Mouse (Mus musculus) B cell, adult (primary cell): ENCODE data around the gene Zfp597. TPM values are rescaled to one million over a fixed set of nuclear protein-coding genes. Genes with fewer than 3 reads are reported as not detected.

Experiments
- total RNA-seq: library from RNA; stranded (reverse); gene quantifications from 4 replicates; pipeline ENCODE4 v1.2.4, GENCODE M21; 2023; ENCODE audit not compliant: inconsistent age

Gene Zfp597
- 25.5 to 30.6 TPM (median 29.4 TPM) in 4 replicates for total RNA-seq

DNA sequence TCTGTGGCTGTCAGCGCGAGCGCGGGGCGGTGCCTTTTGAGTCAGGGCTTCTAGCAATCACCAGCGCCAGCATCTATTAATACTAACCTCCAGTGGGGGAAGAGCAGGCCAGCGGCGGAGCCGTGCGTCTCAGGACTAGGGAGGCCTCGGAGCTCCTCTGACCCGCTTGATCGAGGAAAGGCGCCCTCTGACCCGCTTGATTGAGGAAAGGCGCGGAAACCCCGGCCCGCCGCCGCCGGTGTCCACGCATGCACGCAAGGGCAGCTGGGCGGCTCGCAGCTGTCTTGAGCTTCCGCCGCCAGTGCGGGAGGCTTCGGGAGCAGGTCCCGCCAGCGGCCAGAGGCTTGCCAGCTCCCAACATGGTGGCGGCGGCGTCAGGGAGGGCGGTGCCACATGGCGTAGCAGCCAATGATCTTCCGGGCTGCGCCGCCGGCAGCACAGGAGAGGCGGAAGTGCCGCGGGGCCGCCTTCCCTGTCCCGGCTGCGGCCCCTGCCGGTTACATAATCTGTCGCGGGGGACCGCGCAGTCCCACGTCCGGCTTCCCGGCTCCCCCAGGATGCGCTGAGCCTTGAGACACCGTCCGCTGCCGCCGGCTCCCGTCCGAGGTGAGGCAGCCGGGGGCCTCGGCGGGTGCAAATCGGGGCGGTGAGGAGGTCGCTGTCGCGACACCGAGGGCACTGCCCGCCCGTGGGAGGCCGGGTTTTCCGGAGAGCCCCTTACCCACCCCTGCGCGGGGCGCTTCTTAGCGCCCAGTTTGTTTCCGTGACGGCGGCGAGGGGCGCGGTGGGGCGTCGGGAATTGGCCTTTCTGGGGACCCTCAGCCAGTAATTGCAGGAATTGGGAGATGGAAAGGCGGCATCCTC is at the start of gene Zfp597, which contains the start of gene Gm20695:
TSS of gene Zfp597 (minus strand) at position 361 of the 864 bp plus-strand sequence.
TSS of gene Gm20695 (plus strand) at position 448 of the 864 bp plus-strand sequence.

GRCm38 (mm10) chr16:3908537-3909111 is 24.3 kb upstream of the Zfp597 start, which contains the start of the genes 1700037C18Rik and Cluap1:
Gene 1700037C18Rik (minus strand): TSS chr16:3908689.
Gene Cluap1 (plus strand): TSS chr16:3908801.

DNA sequence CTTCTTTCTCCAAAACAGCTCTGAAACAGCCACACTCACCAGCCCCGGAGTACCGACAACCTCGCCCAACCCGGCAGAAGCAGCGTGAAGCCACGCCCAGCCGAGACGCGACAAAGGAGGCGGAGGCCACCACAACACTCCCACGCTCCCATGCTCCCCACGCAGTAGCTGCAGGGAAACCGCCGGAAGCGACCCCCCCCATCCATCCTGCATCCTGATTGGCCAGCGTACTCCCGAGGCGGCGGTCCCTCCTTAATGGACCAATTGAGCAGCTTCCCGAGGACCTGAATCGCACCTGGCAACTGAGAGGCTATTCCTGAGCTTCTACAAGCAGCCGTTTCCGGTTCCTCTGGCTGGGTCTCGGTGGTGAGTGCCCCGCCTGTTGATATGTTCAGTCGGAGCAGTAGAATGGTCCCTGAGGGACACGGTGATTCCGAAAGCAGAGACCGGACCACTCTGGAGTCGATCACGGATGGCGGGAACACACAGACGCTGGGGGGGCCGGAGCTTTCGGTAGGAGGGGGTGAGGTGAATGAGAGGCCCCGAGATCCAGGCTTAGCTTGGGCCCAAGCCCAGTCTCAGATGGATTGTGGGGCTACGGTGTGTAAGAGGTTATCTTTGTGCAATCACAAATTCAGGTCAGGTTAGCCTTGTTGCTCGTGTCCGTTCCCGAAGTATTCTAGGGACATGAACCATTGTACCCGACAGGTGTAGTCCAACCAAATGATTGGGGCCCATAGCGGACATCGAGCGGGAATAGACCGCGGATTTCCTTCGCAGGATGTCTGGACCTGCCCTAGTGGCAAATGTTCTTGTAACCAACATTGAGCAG is 11.9 kb downstream of the Zfp597 start, which contains the start of gene Naa60:
TSS of gene Naa60 (plus strand) at position 160 of the 832 bp plus-strand sequence.

GRCm38 (mm10) chr16:3846711-3847518 is 37.4 kb downstream of the Zfp597 start, which contains the start of gene Zfp174:
Gene Zfp174 (plus strand): TSS chr16:3847268.

DNA sequence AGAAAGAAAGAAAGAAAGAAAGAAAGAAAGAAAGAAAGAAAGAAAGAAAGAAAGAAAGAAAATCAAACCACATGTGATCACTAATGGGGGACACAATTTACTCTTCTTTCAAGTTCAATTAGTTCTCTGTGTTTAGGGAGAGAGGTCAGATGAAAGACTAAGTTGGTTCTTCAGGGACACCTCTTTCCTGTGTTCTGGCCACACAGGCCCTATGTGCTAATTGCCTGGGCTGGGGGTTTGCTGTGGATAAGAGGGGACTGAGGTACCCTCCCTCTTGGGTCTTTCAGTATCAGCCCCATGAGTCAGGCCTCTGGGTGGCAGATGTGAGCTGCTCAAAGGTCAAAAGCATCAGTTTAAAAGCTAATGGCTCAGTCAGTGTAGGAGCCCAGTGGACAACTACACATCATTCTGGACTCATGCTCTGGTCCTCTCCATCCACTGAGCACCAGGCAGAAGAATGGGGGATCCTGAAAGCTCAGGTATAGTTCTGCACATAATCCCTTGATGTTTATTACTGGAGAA is 53.7 kb downstream of the Zfp597 start, which contains the start of gene Olfr15:
TSS of gene Olfr15 (plus strand) at position 291 of the 522 bp plus-strand sequence.

Other genes starting within 250 kb of the Zfp597 start
- gene Mefv, start 166.5 kb downstream of the Zfp597 start, total RNA-seq, result not detected in 4 replicates
- 64.0 to 68.5 TPM (median 65.1 TPM) in 4 replicates for gene Zfp263, start 140.5 kb downstream of the Zfp597 start, total RNA-seq
- gene Olfr15, start 53.7 kb downstream of the Zfp597 start, total RNA-seq, result not detected in 4 replicates
- 0.45 to 0.80 TPM (median 0.63 TPM) in 4 replicates for gene Zfp174, start 37.3 kb downstream of the Zfp597 start, total RNA-seq
- gene Naa60, start 12.2 kb downstream of the Zfp597 start, total RNA-seq, result 76.2 to 90.4 TPM (median 87.0 TPM) in 4 replicates
- gene Gm20695, start 87 bp upstream of the Zfp597 start, total RNA-seq, result 1.00 TPM in 1 of 4 replicates, not detected in the others
- 6.5 to 12.6 TPM (median 11.0 TPM) in 4 replicates for gene 1700037C18Rik, start 24.1 kb upstream of the Zfp597 start, total RNA-seq
- gene Cluap1, start 24.2 kb upstream of the Zfp597 start, total RNA-seq, result 27.2 to 33.3 TPM (median 30.2 TPM) in 4 replicates
- 31.7 to 36.6 TPM (median 33.7 TPM) in 4 replicates for gene Nlrc3, start 92.1 kb upstream of the Zfp597 start, total RNA-seq
- gene Slx4, start 119.2 kb upstream of the Zfp597 start, total RNA-seq, result 93.2 to 106 TPM (median 99.4 TPM) in 4 replicates
- gene Dnase1, start 152.4 kb upstream of the Zfp597 start, total RNA-seq, result not detected in 4 replicates
- 65.5 to 76.5 TPM (median 73.1 TPM) in 4 replicates for gene Trap1, start 193.3 kb upstream of the Zfp597 start, total RNA-seq